Comparison of ENCODE assay signal across 29 mouse cellular contexts in genomic region chr2:173014741-173015287, GRCm38 (mm10). TPM values are rescaled to one million over a fixed set of nuclear protein-coding genes. Genes with fewer than 3 reads are reported as not detected.
"Had no signal": no experiment of that assay in that cellular context is flagged by ENCODE, and none has a peak within 500 bp of the region (broad histone marks: within the 10 kb centered on the region; RNA-seq: fewer than 3 reads in every experiment).

No protein-coding gene starts in this region.

- ATAC-seq: hindbrain, postnatal 0 days; intestine, embryonic 16.5 days had no signal

- H3K4me2 ChIP-seq: heart, embryonic 12.5 days; heart, embryonic 15.5 days; hindbrain, embryonic 13.5 days; hindbrain, embryonic 15.5 days; kidney, embryonic 15.5 days; limb, embryonic 13.5 days; limb, embryonic 15.5 days; liver, embryonic 11.5 days; liver, embryonic 15.5 days had no signal

- DNase-seq: gastrocnemius, postnatal 14 days; gastrocnemius, postnatal 36 days; heart, adult 2 months; heart, postnatal 14 days; heart, postnatal 36 days; kidney, adult 11 months; kidney, adult 2 months; kidney, adult 9 months; kidney, postnatal 14 days; kidney, postnatal 36 days; layer of hippocampus, adult 9-11 months; layer of hippocampus, postnatal 36 days; left cerebral cortex, postnatal 4 days had no signal

- H3K27me3 ChIP-seq: heart, embryonic 12.5 days; heart, embryonic 15.5 days; kidney, embryonic 15.5 days; liver, embryonic 15.5 days had no signal

- H3K9ac ChIP-seq: heart, embryonic 12.5 days; heart, embryonic 15.5 days; hindbrain, embryonic 13.5 days; hindbrain, embryonic 15.5 days; kidney, embryonic 15.5 days; limb, embryonic 13.5 days; limb, embryonic 15.5 days; liver, embryonic 15.5 days had no signal

- H3K27ac ChIP-seq: heart, adult 2 months; heart, embryonic 15.5 days; hindbrain, embryonic 13.5 days; hindbrain, embryonic 15.5 days; hindbrain, postnatal 0 days; kidney, embryonic 15.5 days; kidney, postnatal 0 days; limb, embryonic 13.5 days; limb, embryonic 15.5 days; liver, embryonic 15.5 days had no signal

- H3K9me3 ChIP-seq: heart, embryonic 12.5 days; heart, embryonic 15.5 days; hindbrain, embryonic 13.5 days; hindbrain, embryonic 15.5 days; kidney, embryonic 15.5 days; limb, embryonic 13.5 days; limb, embryonic 15.5 days; liver, embryonic 15.5 days had no signal

- H3K4me3 ChIP-seq: heart, adult 2 months; heart, embryonic 12.5 days; heart, embryonic 15.5 days; hindbrain, embryonic 13.5 days; hindbrain, embryonic 15.5 days; kidney, embryonic 15.5 days; limb, embryonic 13.5 days; limb, embryonic 15.5 days; liver, embryonic 15.5 days had no signal

RNA-seq across cellular contexts. Expression of gene Spo11, which starts 37.3 kb away (rescaled TPM):
- total RNA-seq: gastrocnemius, adult 18-20 months; gastrocnemius, adult 8-10 months; heart, adult 2 months; heart, postnatal 36 days; layer of hippocampus, adult 18-20 months; layer of hippocampus, postnatal 36 days had no signal
- polyA plus RNA-seq: heart, embryonic 15.5 days; intestine, embryonic 14.5 days; liver, embryonic 11.5 days; liver, embryonic 15.5 days had no signal
